Mouse (Mus musculus): ENCODE results near the gene 1700023F06Rik. TPM values are rescaled to one million over a fixed set of nuclear protein-coding genes. Genes with fewer than 3 reads are reported as not detected.

Gene 1700023F06Rik
- polyA plus RNA-seq, 1 experiment from 2014 or later, result not detected

DNA sequence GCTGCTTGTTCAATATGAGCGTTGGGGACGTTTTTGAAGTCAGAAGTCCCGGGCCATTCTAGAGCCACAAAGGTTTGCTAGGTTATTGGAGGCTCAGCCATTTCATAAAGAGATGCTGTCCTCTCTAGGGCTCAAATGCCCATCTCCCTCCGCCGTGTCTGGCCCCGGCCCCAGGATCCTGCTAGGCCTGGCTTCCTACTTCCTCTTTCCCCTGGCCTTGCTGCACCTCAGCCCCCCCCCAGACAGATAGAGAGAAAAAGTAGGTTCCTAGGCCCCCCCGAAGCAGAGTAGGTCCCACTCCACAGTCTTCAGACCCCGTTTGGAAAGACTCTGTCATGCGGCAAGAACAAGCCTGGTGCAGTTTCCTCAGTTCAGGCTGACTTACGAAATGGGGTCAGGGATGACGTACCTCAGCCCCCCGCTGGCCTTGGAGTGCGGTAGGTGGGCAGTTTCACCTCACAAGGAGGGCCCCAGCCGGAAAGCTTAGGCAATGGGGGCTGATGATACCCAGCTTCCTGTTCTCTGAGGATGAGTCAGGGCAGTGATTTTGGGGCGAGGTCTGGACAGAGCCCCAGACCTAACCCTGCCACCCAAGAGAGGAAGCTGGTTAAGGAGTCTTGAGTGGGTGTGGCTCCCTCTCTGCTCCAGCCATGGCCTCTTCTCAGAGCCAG lies 30.4 kb downstream of the 1700023F06Rik start:
- Histone ChIP-seq H3K36me3 (no peaks in the 10 kb centered on the region), H3K27ac (replicated peaks) (no peak overlapping the region), H3K9ac (replicated peaks) (no peak overlapping the region), H3K4me2 (replicated peaks) (no peak overlapping the region), H3K4me1 (0 out of 2 replicates have a peak, but pooled peaks cover 3% of the 10 kb centered on the region), H3K27me3 (peaks cover 28% of the 10 kb centered on the region), H3K4me3 (no peak overlapping the region), H3K9me3 (no peaks in the 10 kb centered on the region)
- 85% methylated on average over 15 of the region's 15 CpGs for WGBS
- ATAC-seq (ENCODE audit: low FRiP score, low read depth), result no peak

DNA sequence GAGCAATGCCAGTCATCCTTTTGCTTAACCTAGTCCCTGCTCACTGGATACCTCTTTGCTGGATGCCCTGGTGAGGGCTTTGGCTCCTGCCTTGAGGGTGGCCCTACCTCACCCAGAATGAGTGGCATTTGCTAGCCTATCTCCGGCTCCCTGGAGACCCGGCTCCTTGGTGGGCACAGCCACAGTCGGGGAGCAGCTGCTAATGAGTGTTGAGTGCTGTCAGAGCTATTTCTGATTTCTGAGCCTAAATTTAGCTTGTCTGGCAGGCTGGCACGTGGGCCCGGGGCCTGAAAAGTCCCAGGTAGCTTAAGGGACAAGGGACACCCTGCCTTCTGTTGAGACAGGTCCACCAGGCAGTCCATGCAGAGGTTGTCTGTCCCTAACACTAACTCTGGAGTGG lies 31.1 kb downstream of the 1700023F06Rik start:
- Histone ChIP-seq H3K4me2 (replicated peaks) (no peak overlapping the region), H3K9ac (replicated peaks) (no peak overlapping the region), H3K4me1 (0 out of 2 replicates have a peak, but pooled peaks cover 3% of the 10 kb centered on the region), H3K9me3 (no peaks in the 10 kb centered on the region), H3K4me3 (no peak overlapping the region), H3K27me3 (peaks cover 33% of the 10 kb centered on the region), H3K27ac (replicated peaks) (no peak overlapping the region), H3K36me3 (no peaks in the 10 kb centered on the region)
- WGBS, result 83% methylated on average over 5 of the region's 5 CpGs
- ATAC-seq (ENCODE audit: low FRiP score, low read depth), result no peak

DNA sequence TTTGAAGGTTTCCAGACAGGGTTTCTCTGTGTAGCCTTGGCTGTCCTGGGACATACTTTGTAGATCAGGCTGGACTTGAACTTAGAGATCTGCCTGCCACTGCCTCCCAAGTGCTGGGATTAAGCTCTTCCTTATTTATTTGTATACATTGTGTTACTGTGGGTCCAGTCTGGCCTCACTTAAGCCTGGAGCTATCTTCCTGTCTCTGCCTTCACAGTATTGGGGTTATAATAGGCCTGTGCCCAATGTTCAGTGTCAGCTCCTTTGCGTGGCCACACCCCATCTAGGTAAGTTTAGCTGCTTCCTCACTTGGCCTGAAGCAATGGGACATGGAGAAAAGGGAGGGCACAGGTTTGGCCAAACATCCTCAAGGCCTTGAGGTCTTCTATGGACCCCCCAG lies 31.8 kb downstream of the 1700023F06Rik start:
- H3K4me2 ChIP-seq (replicated peaks), result no peak overlapping the region
- no peak overlapping the region for H3K9ac ChIP-seq (replicated peaks)
- H3K9me3 ChIP-seq, result no peaks in the 10 kb centered on the region
- 0 out of 2 replicates have a peak, but pooled peaks cover 3% of the 10 kb centered on the region for H3K4me1 ChIP-seq
- WGBS, result 84% methylated on average over 1 of the region's 1 CpGs
- peaks cover 40% of the 10 kb centered on the region for H3K27me3 ChIP-seq
- no peak overlapping the region for H3K27ac ChIP-seq (replicated peaks)
- H3K36me3 ChIP-seq, result no peaks in the 10 kb centered on the region
- H3K4me3 ChIP-seq, result no peak overlapping the region
- no peak for ATAC-seq (ENCODE audit: low FRiP score, low read depth)

DNA sequence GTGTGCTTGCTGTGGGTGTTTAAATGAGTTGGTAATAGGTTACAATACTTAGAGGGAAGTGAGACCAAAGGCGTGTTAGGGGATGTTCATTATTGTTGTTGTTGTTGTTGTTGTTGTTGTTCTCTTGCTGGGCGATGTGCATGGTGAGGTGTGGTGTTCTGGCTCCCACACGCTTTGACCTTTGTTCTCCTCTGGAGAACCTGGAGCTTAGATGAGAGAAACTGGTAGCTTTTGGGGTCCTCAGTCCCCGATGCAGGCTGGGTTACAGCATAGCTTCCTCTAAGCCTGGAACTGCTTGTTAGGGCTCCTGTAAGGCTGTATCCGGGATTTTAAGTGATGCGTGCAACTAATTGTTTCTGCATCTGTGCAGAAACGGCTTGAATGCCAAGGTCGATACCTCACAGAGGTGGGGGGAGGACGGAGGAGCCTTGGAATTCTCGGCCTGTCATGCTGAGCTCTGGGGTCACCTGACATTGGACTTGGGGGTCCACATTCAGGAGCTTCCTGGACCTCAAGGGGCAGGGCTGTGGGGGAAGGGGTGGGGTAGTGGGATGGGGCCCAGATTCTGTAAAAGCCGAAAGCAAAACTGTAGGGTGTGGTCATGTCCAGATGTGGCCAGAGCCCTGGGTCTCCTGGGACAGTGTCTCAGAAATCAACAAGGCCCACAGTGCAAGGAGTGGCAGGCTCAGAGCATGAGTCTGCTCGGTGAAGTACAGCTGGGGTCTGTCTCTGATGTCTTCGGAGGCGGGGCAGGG lies 32.5 kb downstream of the 1700023F06Rik start:
- Histone ChIP-seq H3K4me2 (replicated peaks) (no peak overlapping the region), H3K27ac (replicated peaks) (no peak overlapping the region), H3K9ac (replicated peaks) (no peak overlapping the region), H3K27me3 (peaks cover 46% of the 10 kb centered on the region), H3K4me1 (peaks cover 7% of the 10 kb centered on the region), H3K36me3 (no peaks in the 10 kb centered on the region), H3K4me3 (no peak overlapping the region), H3K9me3 (no peaks in the 10 kb centered on the region)
- WGBS, result 78% methylated on average over 14 of the region's 14 CpGs
- no peak for ATAC-seq (ENCODE audit: low FRiP score, low read depth)

DNA sequence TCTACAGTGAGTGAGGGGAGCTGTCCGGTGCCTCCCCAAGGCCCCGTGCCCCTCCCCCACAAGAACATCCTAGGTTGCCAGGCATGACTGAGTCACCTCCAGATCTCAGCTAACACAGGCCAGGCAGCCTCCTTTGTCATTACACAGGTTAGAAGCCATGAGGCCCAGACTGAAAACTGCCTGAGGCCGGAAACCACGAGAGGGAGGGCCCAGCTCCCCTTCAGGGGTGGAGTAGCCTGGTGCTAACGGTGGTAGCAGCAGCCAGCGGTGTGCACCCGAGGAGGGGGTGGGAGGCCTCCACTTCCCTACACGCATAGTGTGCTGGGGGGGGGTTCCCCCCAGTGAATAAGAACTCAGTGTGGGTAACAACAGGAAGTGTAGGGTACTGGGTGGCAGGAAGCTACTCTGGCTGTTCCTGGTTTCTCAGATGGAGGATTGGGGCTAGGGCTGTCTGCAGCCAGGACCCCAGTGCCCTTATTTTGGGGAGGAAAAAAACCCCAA lies 33.4 kb downstream of the 1700023F06Rik start:
- H3K9me3 ChIP-seq, result no peaks in the 10 kb centered on the region
- no peak overlapping the region for H3K4me3 ChIP-seq
- no peak for ATAC-seq (ENCODE audit: low FRiP score, low read depth)
- no peaks in the 10 kb centered on the region for H3K36me3 ChIP-seq
- no peak overlapping the region for H3K4me2 ChIP-seq (replicated peaks)
- 58% methylated on average over 8 of the region's 8 CpGs for WGBS
- H3K27me3 ChIP-seq, result peaks cover 56% of the 10 kb centered on the region
- H3K4me1 ChIP-seq, result peaks cover 15% of the 10 kb centered on the region
- H3K9ac ChIP-seq (replicated peaks), result no peak overlapping the region
- H3K27ac ChIP-seq (replicated peaks), result no peak overlapping the region

DNA sequence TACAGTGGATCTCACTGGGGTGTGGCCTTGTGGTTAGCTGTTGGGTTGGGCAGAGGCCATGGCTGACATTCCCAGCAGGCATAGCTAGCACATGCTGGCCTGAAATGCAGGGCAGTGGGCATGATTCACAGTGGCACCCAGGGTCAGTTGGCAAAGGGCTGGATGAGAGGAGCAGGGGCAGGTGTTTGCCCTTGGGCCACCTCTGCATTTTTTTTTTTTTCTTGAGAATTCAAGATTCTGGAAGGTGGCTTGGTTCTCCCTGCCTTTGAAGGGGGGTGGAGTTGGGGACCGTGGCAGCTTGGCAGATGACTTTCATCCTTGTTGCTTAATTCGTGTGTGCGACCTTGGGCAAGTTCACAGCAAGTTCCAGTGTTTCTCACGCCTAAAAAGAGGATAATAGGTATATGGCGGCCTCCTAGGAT lies 33.9 kb downstream of the 1700023F06Rik start:
- no peak overlapping the region for H3K9ac ChIP-seq (replicated peaks)
- peaks cover 15% of the 10 kb centered on the region for H3K4me1 ChIP-seq
- H3K36me3 ChIP-seq, result no peaks in the 10 kb centered on the region
- WGBS, result 80% methylated on average over 5 of the region's 5 CpGs
- H3K9me3 ChIP-seq, result no peaks in the 10 kb centered on the region
- no peak overlapping the region for H3K4me3 ChIP-seq
- H3K4me2 ChIP-seq (replicated peaks), result no peak overlapping the region
- H3K27me3 ChIP-seq, result peaks cover 61% of the 10 kb centered on the region
- ATAC-seq (ENCODE audit: low FRiP score, low read depth), result no peak
- H3K27ac ChIP-seq (replicated peaks), result no peak overlapping the region

DNA sequence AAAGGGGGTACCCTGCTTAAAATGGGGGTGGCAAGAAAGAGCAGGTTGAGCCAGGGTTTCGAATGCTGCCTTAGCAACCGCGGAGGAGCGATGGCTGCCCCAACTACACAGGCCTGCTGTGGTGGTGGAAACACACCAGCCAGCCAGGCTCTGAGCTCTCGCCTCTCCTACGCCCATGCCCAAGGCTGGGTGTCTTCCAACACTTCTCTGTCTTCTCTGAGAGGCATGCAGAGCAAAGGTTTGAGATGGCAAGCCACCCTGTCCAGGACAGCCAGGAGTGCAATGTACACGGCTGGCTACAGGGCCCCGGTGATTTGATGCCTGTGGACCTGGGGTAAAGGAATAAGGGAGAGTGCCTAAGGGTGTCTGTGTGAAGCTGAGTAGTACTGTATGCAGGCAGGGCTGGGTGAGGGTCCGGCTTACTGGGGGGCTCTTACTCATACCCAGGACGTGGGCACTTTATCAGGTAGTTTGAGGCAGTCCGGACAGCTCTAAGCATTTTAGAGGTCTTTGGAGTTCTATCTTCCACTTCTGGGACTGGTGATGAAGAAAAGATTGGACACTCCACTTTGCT lies 34.5 kb downstream of the 1700023F06Rik start:
- H3K36me3 ChIP-seq, result no peaks in the 10 kb centered on the region
- no peak overlapping the region for H3K27ac ChIP-seq (replicated peaks)

DNA sequence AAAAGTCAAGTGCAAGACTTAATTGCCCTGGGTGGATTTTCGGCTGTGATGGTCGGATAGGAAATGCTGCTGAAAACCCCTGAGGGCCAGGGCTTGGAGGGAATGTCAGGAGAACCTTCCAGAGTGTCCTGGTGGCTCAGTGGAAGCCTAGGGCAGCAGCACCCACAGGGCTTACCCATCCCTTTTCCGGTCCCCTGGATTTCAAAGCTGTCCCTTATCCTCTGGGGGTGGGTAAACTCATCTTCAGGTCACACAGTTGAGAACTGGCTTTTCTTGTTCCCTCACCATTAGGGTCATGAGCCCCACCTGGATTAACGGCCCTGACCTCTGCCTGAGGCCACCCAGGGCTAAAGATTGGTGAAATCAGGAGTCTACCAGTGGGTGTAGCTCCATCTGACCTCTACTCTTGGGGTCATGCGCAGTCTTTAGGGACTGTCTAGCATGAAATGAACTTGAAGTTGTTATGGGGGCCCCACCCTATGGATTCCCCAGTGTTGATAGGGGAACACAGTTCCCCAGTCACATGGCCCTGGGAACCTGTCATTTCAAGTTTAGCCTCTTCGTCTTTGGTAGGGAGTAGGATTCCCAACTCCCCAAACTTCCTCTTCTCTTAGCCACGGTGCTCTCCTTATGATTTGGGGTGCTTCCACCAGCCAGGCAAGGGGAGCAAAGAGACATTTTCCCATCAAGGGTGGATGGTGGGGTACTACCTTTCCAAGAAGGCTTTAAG lies 35.2 kb downstream of the 1700023F06Rik start:
- H3K4me2 ChIP-seq (replicated peaks), result no peak overlapping the region
- no peak overlapping the region for H3K27ac ChIP-seq (replicated peaks)
- WGBS, result 85% methylated on average over 7 of the region's 7 CpGs
- H3K36me3 ChIP-seq, result no peaks in the 10 kb centered on the region
- ATAC-seq (ENCODE audit: low FRiP score, low read depth), result no peak
- no peaks in the 10 kb centered on the region for H3K9me3 ChIP-seq
- H3K9ac ChIP-seq (replicated peaks), result no peak overlapping the region
- H3K4me1 ChIP-seq, result peaks cover 15% of the 10 kb centered on the region
- H3K27me3 ChIP-seq, result peaks cover 63% of the 10 kb centered on the region
- H3K4me3 ChIP-seq, result no peak overlapping the region

More for the DNA sequence above, 34.5 kb downstream of the 1700023F06Rik start:
- peaks cover 64% of the 10 kb centered on the region for H3K27me3 ChIP-seq
- no peak overlapping the region for H3K4me3 ChIP-seq
- 91% methylated on average over 11 of the region's 11 CpGs for WGBS
- H3K9ac ChIP-seq (replicated peaks), result no peak overlapping the region
- peaks cover 15% of the 10 kb centered on the region for H3K4me1 ChIP-seq
- ATAC-seq (ENCODE audit: low FRiP score, low read depth), result no peak
- no peak overlapping the region for H3K4me2 ChIP-seq (replicated peaks)
- H3K9me3 ChIP-seq, result no peaks in the 10 kb centered on the region

DNA sequence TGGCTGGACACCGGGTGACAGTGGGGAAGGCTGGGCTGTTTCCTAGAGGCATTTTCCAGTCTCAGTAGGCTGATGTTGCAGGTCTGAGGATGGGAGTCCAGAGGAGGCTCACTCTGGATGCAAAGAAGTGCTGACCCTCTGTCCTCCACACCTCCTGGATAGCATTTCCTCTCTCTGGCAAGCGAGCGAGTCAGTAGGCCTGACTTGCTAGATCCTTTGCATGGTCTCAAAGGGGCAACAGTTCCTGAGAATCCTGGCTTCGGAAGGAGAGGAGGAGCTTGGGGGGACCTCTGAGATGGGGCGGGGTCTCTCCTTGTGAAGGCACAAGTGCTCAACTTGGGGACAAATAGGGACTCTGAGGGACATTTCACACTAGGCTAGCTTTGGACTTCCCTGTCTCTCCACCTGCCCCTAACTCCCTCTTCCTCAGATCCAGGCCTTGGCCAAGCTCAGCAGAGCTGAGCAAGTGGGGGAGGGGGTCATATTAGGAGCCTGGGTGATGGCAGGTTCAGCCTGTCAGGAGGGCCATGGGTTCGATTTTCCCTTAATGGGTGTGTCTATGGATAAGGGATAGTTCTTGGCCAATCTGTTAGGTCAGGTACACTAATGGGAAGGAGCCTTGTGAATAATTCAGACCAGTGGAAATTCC lies 35.8 kb downstream of the 1700023F06Rik start:
- Histone ChIP-seq H3K9ac (replicated peaks) (no peak overlapping the region), H3K4me3 (no peak overlapping the region), H3K27me3 (peaks cover 63% of the 10 kb centered on the region), H3K27ac (replicated peaks) (no peak overlapping the region), H3K9me3 (no peaks in the 10 kb centered on the region), H3K4me1 (peaks cover 15% of the 10 kb centered on the region), H3K4me2 (replicated peaks) (no peak overlapping the region), H3K36me3 (no peaks in the 10 kb centered on the region)
- ATAC-seq (ENCODE audit: low FRiP score, low read depth), result no peak
- 74% methylated on average over 6 of the region's 6 CpGs for WGBS

DNA sequence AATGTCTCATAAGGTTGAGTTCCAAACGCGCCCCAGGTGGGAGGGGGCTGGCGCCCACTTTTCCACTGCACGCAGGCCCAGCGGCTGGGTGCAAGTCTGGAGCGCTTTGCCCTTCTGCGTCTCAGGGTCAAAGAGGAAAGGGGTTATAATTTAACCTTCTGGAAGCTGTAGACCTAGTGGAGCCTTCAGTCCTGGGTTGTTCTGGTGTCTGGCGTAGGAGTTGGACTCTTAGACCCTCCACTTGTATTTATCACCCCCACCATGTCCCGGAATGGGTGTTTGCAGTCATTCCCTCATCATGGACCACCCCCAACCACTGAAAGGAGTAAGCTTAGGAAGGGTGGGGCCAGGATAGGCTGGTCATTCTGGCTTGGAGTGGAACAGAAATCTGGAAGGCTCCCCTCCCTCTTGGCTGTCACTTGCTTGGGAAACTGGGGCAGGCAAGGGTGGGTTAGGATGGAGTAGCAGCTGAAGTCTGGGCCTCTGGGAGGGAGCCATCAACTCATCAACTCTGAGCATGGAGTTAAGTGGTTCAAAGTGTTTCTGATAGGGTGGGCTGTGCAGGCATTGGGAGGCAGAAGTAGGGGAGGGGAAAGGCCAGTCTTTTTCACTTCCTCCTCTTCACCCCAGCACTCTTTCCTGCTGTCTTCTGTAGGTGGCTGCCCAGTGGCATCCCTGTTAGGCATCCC lies 36.5 kb downstream of the 1700023F06Rik start:
- H3K9ac ChIP-seq (replicated peaks), result no peak overlapping the region
- 47% methylated on average over 9 of the region's 9 CpGs for WGBS

DNA sequence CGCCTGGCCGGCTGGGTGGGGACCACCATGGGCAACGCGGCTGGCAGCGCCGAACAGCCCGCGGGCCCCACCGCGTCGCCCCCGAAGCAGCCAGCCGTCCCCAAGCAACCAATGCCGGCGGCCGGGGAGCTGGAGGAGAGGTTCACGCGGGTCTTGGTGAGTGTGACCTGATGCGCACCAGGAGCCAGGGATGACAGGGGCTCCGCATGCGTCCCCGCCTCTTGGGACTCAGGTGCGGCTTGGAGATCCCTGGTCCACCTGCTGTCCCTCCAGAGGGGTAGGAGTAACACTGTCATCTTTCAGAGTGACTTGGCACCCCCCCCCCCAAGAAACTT lies 37.1 kb downstream of the 1700023F06Rik start:
- no peak for ATAC-seq (ENCODE audit: low FRiP score, low read depth)
- no peaks in the 10 kb centered on the region for H3K36me3 ChIP-seq
- H3K4me1 ChIP-seq, result peaks cover 15% of the 10 kb centered on the region
- H3K27ac ChIP-seq (replicated peaks), result no peak overlapping the region
- peaks cover 63% of the 10 kb centered on the region for H3K27me3 ChIP-seq
- peak overlapping the region; percentile 64 for H3K4me3 ChIP-seq
- H3K4me2 ChIP-seq (replicated peaks), result peak overlapping the region; percentile 88
- 1% methylated on average over 18 of the region's 23 CpGs for WGBS
- no peaks in the 10 kb centered on the region for H3K9me3 ChIP-seq
- H3K9ac ChIP-seq (replicated peaks), result peak overlapping the region; percentile 60; the same call in 1 of the 2 replicates

More for the DNA sequence above, 36.5 kb downstream of the 1700023F06Rik start:
- H3K27me3 ChIP-seq, result peaks cover 63% of the 10 kb centered on the region
- ATAC-seq (ENCODE audit: low FRiP score, low read depth), result no peak
- H3K4me1 ChIP-seq, result peaks cover 15% of the 10 kb centered on the region
- peak overlapping the region; percentile 64 for H3K4me3 ChIP-seq
- peak overlapping the region; percentile 88 for H3K4me2 ChIP-seq (replicated peaks)
- no peaks in the 10 kb centered on the region for H3K36me3 ChIP-seq
- H3K9me3 ChIP-seq, result no peaks in the 10 kb centered on the region
- H3K27ac ChIP-seq (replicated peaks), result no peak overlapping the region
